Mouse (Mus musculus) limb, embryonic 12.5 days (tissue): ENCODE data around the gene Pogz. TPM values are rescaled to one million over a fixed set of nuclear protein-coding genes. Genes with fewer than 3 reads are reported as not detected.

Experiments used
- ATAC-seq: fragments of 200-750 bp; cut with Nextera tagmentation; 2 replicates; pipeline ENCODE4 v1.8.0; 2017; ENCODE audit warnings: low read depth, moderate TSS enrichment; ENCODE audit not compliant: insufficient number of reproducible peaks, insufficient read depth, low FRiP score, low TSS enrichment
- H3K27ac ChIP-seq: fragments of 300-500 bp; sonication (generic); 2 replicates; pipeline ENCODE4 v1.5.1; 2016; ENCODE audit warnings: mild to moderate bottlenecking, moderate library complexity
- H3K27me3 ChIP-seq: fragments of 300-500 bp; sonication (generic); 2 replicates; pipeline ENCODE4 v1.6.1; 2016; ENCODE audit warnings: mild to moderate bottlenecking, moderate library complexity
- H3K36me3 ChIP-seq: fragments of 300-500 bp; sonication (generic); 2 replicates; pipeline ENCODE4 v1.6.1; 2016; ENCODE audit warnings: mild to moderate bottlenecking, moderate library complexity
- H3K4me1 ChIP-seq: fragments of 300-500 bp; sonication (generic); replicated peaks from 2 replicates; pipeline ENCODE4 v1.6.1; 2016
- H3K4me2 ChIP-seq: fragments of 300-500 bp; sonication (generic); 2 replicates; pipeline ENCODE4 v1.6.1; 2016; ENCODE audit warnings: mild to moderate bottlenecking, moderate library complexity
- H3K4me3 ChIP-seq: fragments of 300-500 bp; sonication (generic); replicated peaks from 2 replicates; pipeline ENCODE4 v1.5.1; 2016; ENCODE audit warnings: mild to moderate bottlenecking
- H3K9ac ChIP-seq: fragments of 300-500 bp; sonication (generic); replicated peaks from 2 replicates; pipeline ENCODE4 v1.6.1; 2016; ENCODE audit warnings: mild to moderate bottlenecking, moderate library complexity
- H3K9me3 ChIP-seq: fragments of 300-500 bp; sonication (generic); 2 replicates; pipeline ENCODE4 v1.6.1; 2016; ENCODE audit warnings: mild to moderate bottlenecking, moderate library complexity
- WGBS: fragments of 180-500 bp; shearing (Covaris S2); methylation state at CpG from one replicate; pipeline ENCODE4 v1.1.7; 2016; 5-methylcytosine and 5-hydroxymethylcytosine counted together
- polyA plus RNA-seq: library from polyadenylated mRNA; unstranded; fragments of >200 nt; fragmentation: Nextera tagmentation; extraction: Ambion mirVana; gene quantifications from 2 replicates; pipeline ENCODE4 v1.2.1, GENCODE M21; 2016

Gene Pogz
- polyA plus RNA-seq, 1 experiment from 2014 or later, result 21.0 TPM

DNA sequence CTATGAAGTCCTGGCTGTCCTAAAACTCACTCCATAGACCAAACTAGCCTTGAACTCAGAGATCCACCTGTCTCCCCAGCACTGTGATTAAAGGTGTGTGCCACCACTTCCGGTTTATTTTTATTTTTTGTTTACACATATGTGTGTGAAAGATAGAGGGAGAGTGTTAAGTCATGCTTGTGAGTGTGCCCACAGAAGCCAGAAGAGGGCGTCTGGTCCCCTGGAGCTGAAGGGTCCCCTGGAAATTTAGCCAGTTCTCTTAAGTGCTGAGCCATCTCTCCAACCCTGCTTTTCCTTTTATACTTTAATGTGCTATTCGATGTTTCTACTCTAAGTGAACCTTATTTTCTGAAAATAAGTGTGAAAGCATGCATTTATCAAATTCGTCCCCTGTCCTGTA lies 25.7 kb upstream of the Pogz start:
- Histone ChIP-seq H3K4me2 (no peak overlapping the region), H3K36me3 (no peaks in the 10 kb centered on the region)

GRCm38 (mm10) chr3:94813651-94814050 lies 23.7 kb upstream of the Pogz start:
- no peaks in the 10 kb centered on the region for H3K36me3 ChIP-seq
- no peak overlapping the region for H3K9ac ChIP-seq
- no peaks in the 10 kb centered on the region for H3K9me3 ChIP-seq
- no peak for ATAC-seq
- H3K4me3 ChIP-seq, result no peak overlapping the region
- H3K4me1 ChIP-seq, result no peaks in the 10 kb centered on the region
- WGBS, result 87% methylated on average over 3 of the region's 3 CpGs
- no peak overlapping the region for H3K4me2 ChIP-seq
- H3K27me3 ChIP-seq, result peaks cover 3% of the 10 kb centered on the region; the same call in 1 of the 2 replicates
- H3K27ac ChIP-seq, result no peak overlapping the region

More for the DNA sequence above, 25.7 kb upstream of the Pogz start:
- Histone ChIP-seq H3K27ac (no peak overlapping the region), H3K9ac (no peak overlapping the region), H3K4me1 (no peaks in the 10 kb centered on the region), H3K27me3 (no peaks in the 10 kb centered on the region), H3K4me3 (no peak overlapping the region), H3K9me3 (no peaks in the 10 kb centered on the region)
- ATAC-seq, result no peak
- WGBS, result 18% methylated on average over 4 of the region's 4 CpGs

GRCm38 (mm10) chr3:94814063-94814462 lies 23.3 kb upstream of the Pogz start:
- 74% methylated on average over 4 of the region's 4 CpGs for WGBS
- Histone ChIP-seq H3K4me2 (no peak overlapping the region), H3K9me3 (no peaks in the 10 kb centered on the region), H3K27me3 (peaks cover 3% of the 10 kb centered on the region; the same call in 1 of the 2 replicates), H3K9ac (no peak overlapping the region), H3K4me1 (no peaks in the 10 kb centered on the region), H3K36me3 (no peaks in the 10 kb centered on the region), H3K27ac (no peak overlapping the region), H3K4me3 (no peak overlapping the region)
- no peak for ATAC-seq

GRCm38 (mm10) chr3:94814663-94815062 lies 22.7 kb upstream of the Pogz start:
- no peaks in the 10 kb centered on the region for H3K9me3 ChIP-seq
- no peaks in the 10 kb centered on the region for H3K4me1 ChIP-seq
- H3K36me3 ChIP-seq, result no peaks in the 10 kb centered on the region
- H3K4me3 ChIP-seq, result no peak overlapping the region
- WGBS, result 78% methylated on average over 4 of the region's 4 CpGs
- H3K27me3 ChIP-seq, result peaks cover 3% of the 10 kb centered on the region; the same call in 1 of the 2 replicates
- H3K9ac ChIP-seq, result no peak overlapping the region
- no peak overlapping the region for H3K27ac ChIP-seq
- no peak for ATAC-seq
- no peak overlapping the region for H3K4me2 ChIP-seq

DNA sequence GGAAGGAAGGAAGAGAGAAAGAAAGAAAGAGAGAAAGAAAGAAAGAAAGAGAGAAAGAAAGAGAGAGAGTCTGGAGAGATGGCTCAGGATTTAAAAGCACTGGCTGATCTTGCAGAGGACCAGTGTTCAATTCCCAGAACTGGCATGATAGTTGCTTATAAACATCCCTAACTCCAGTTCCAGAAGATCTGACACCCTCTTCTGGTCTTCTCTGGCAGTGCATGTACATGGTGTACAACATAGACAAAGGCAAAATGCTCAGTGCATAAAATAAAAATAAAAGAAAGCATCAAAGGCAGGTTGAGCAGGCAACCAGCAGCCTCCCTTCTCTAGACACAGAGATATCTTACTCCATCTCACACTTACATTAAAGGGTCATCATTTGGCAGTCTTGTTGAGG lies 21.8 kb upstream of the Pogz start:
- no peaks in the 10 kb centered on the region for H3K36me3 ChIP-seq
- no peak overlapping the region for H3K27ac ChIP-seq
- no peaks in the 10 kb centered on the region for H3K9me3 ChIP-seq
- H3K27me3 ChIP-seq, result peaks cover 3% of the 10 kb centered on the region; the same call in 1 of the 2 replicates
- H3K9ac ChIP-seq, result no peak overlapping the region
- no peaks in the 10 kb centered on the region for H3K4me1 ChIP-seq
- ATAC-seq, result no peak
- H3K4me2 ChIP-seq, result no peak overlapping the region
- H3K4me3 ChIP-seq, result no peak overlapping the region

DNA sequence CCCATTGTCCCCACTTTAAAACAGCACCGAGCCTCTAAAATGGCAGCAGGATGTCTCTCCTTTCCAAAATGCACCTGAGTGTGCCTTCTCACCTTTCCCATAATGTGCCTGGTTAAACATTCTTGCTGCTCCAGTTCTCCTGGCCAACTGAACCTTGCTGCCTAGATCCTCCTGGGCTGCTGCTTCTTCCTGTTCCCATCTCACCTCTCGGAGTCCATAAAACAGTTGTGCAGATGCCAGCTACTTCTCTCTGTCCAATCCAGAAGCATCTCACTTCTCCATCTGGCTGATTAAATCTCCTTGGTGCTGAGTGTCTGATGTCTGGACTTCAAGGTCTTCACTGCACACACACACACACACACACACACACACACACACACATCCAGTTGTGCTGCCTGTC lies 19.6 kb upstream of the Pogz start:
- H3K27ac ChIP-seq, result no peak overlapping the region
- peaks cover 3% of the 10 kb centered on the region; the same call in 1 of the 2 replicates for H3K27me3 ChIP-seq
- no peak overlapping the region for H3K4me3 ChIP-seq
- H3K9ac ChIP-seq, result no peak overlapping the region
- 79% methylated on average over 2 of the region's 2 CpGs for WGBS
- H3K36me3 ChIP-seq, result no peaks in the 10 kb centered on the region
- H3K4me1 ChIP-seq, result no peaks in the 10 kb centered on the region
- ATAC-seq, result no peak
- no peak overlapping the region for H3K4me2 ChIP-seq
- no peaks in the 10 kb centered on the region for H3K9me3 ChIP-seq

GRCm38 (mm10) chr3:94819452-94820425 lies 17.6 kb upstream of the Pogz start:
- no peak for ATAC-seq
- 0 out of 2 replicates have a peak, but pooled peaks cover 6% of the 10 kb centered on the region for H3K9me3 ChIP-seq
- H3K4me3 ChIP-seq, result no peak overlapping the region
- peaks cover 3% of the 10 kb centered on the region; the same call in 1 of the 2 replicates for H3K27me3 ChIP-seq
- H3K9ac ChIP-seq, result no peak overlapping the region
- H3K4me1 ChIP-seq, result no peaks in the 10 kb centered on the region
- H3K27ac ChIP-seq, result no peak overlapping the region
- no peaks in the 10 kb centered on the region for H3K36me3 ChIP-seq
- 73% methylated on average over 24 of the region's 24 CpGs for WGBS
- no peak overlapping the region for H3K4me2 ChIP-seq

DNA sequence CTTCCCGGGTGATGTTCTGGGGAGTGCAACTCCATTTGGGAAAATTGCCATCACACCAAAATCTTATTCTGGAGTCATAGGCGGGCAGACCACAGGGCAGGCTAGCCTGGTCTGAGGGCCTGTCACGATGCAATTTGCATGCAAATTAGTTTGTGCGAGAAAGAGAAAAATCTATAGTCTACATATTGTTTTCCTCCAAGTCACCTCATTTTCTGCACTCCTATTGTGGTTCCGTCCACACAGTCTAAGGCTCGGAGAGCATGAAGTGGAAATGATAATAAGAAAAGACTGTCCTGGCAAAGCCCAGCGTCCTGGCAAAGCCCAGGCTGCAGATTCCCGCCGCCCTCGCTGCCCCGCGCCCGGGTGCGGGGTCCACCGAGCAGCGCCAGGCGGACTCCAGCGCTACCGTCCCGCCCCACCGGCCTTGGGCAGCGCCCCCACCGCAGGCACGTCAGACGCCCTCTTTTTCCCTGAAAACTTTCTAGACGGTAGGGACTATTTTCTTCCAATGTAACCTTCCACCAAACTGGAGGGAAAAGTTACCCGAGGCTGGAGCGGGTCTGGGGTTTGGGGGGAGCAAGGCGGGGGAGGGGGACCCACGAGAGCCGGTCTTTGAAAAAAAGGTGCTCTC lies 16.2 kb upstream of the Pogz start:
- Histone ChIP-seq H3K4me3 (peak overlapping the region; percentile 60), H3K9ac (peak overlapping the region; percentile 91), H3K9me3 (0 out of 2 replicates have a peak, but pooled peaks cover 6% of the 10 kb centered on the region), H3K4me1 (no peaks in the 10 kb centered on the region), H3K27ac (peak overlapping the region; percentile 92), H3K27me3 (peaks cover 3% of the 10 kb centered on the region; the same call in 1 of the 2 replicates), H3K4me2 (peak overlapping the region; percentile 65), H3K36me3 (no peaks in the 10 kb centered on the region)
- WGBS, result 3% methylated on average over 31 of the region's 31 CpGs
- peak; percentile 43 for ATAC-seq

DNA sequence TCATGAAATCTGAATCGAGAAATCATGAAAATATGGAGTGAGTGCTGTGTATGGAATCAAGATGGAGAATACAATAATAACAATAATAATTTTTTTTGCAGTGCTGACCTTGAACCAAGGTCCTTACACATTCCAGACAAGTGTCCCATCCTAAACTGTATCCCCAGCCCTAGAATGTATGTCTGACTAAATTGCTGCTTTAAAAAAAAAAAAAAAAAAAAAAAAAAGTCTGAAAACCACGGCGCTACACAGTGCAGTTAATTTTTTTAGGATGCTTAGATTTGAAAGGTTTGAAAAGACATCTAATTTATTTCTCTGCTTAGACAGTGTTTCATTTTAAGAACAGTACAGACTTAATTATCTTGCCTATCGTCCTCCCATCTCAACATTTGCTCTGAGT lies 15.3 kb upstream of the Pogz start:
- Histone ChIP-seq H3K9me3 (0 out of 2 replicates have a peak, but pooled peaks cover 6% of the 10 kb centered on the region), H3K9ac (no peak overlapping the region), H3K4me1 (no peaks in the 10 kb centered on the region), H3K4me2 (peak overlapping the region; percentile 65), H3K4me3 (no peak overlapping the region), H3K27ac (no peak overlapping the region), H3K36me3 (no peaks in the 10 kb centered on the region), H3K27me3 (peaks cover 3% of the 10 kb centered on the region; the same call in 1 of the 2 replicates)
- ATAC-seq, result no peak
- WGBS, result 82% methylated on average over 4 of the region's 4 CpGs

- no peaks in the 10 kb centered on the region for H3K4me1 ChIP-seq
- H3K4me3 ChIP-seq, result no peak overlapping the region
- H3K36me3 ChIP-seq, result no peaks in the 10 kb centered on the region
- H3K27me3 ChIP-seq, result no peaks in the 10 kb centered on the region
- no peak overlapping the region for H3K27ac ChIP-seq
- no peak overlapping the region for H3K9ac ChIP-seq
- no peak overlapping the region for H3K4me2 ChIP-seq
- 82% methylated on average over 3 of the region's 3 CpGs for WGBS
- no peak for ATAC-seq
- 0 out of 2 replicates have a peak, but pooled peaks cover 14% of the 10 kb centered on the region for H3K9me3 ChIP-seq
Measured at GRCm38 (mm10) chr3:94824110-94824509, 13.3 kb upstream of the Pogz start.

- WGBS, result 32% methylated on average over 9 of the region's 9 CpGs
- Histone ChIP-seq H3K36me3 (no peaks in the 10 kb centered on the region), H3K4me3 (no peak overlapping the region), H3K4me2 (no peak overlapping the region), H3K4me1 (no peaks in the 10 kb centered on the region), H3K27me3 (peaks cover 6% of the 10 kb centered on the region; the same call in 1 of the 2 replicates), H3K27ac (no peak overlapping the region), H3K9me3 (peaks cover 13% of the 10 kb centered on the region; the same call in 1 of the 2 replicates), H3K9ac (no peak overlapping the region)
- ATAC-seq, result no peak
Measured at GRCm38 (mm10) chr3:94832100-94832499, 5.3 kb upstream of the Pogz start.
